Mouse (Mus musculus): Measurements from ENCODE around the gene Eif2b3.

Gene Eif2b3

GRCm38 (mm10) chr4:117019206-117020134 is at the start of gene Eif2b3:
TSS of gene Eif2b3 (plus strand) at chr4:117019402.
- peak; percentile 91 for DNase-seq (ENCODE audit: low read depth, low spot score)

GRCm38 (mm10) chr4:116976503-116976902 is 42.7 kb upstream of the Eif2b3 start:
- DNase-seq (ENCODE audit: low read depth, low spot score), result no peak

- DNase-seq (ENCODE audit: low read depth, low spot score), result no peak
Measured at GRCm38 (mm10) chr4:116985681-116986080, 33.5 kb upstream of the Eif2b3 start.

- DNase-seq (ENCODE audit: low read depth, low spot score), result peak; percentile 43
Measured at GRCm38 (mm10) chr4:116986400-116987121, 32.6 kb upstream of the Eif2b3 start.

GRCm38 (mm10) chr4:116987122-116987456 is 32.1 kb upstream of the Eif2b3 start:
- no peak for DNase-seq (ENCODE audit: low read depth, low spot score)

GRCm38 (mm10) chr4:116989731-116990130 is 29.5 kb upstream of the Eif2b3 start:
- no peak for DNase-seq (ENCODE audit: low read depth, low spot score)

- DNase-seq (ENCODE audit: low read depth, low spot score), result peak; percentile 81
Measured at GRCm38 (mm10) chr4:116991366-116991765, 27.8 kb upstream of the Eif2b3 start.

- DNase-seq (ENCODE audit: low read depth, low spot score), result peak; percentile 94
Measured at GRCm38 (mm10) chr4:116993672-116994621, 25.3 kb upstream of the Eif2b3 start, which contains the start of gene Urod. TSS of gene Urod (minus strand) at chr4:116994413.

GRCm38 (mm10) chr4:116995131-116995797 is 23.9 kb upstream of the Eif2b3 start, which contains the start of gene Hectd3:
TSS of gene Hectd3 (plus strand) at chr4:116995317.
- peak; percentile 65 for DNase-seq (ENCODE audit: low read depth, low spot score)

- DNase-seq (ENCODE audit: low read depth, low spot score), result peak; percentile 37
Measured at GRCm38 (mm10) chr4:116995798-116996135, 23.4 kb upstream of the Eif2b3 start.

- no peak for DNase-seq (ENCODE audit: low read depth, low spot score)
Measured at GRCm38 (mm10) chr4:116999513-117000154, 19.6 kb upstream of the Eif2b3 start.

- DNase-seq (ENCODE audit: low read depth, low spot score), result no peak
Measured at GRCm38 (mm10) chr4:117001957-117002356, 17.2 kb upstream of the Eif2b3 start.

- DNase-seq (ENCODE audit: low read depth, low spot score), result peak; percentile 78
Measured at GRCm38 (mm10) chr4:117002543-117003521, 16.4 kb upstream of the Eif2b3 start.

- DNase-seq (ENCODE audit: low read depth, low spot score), result no peak
Measured at GRCm38 (mm10) chr4:117004649-117005048, 14.6 kb upstream of the Eif2b3 start.

GRCm38 (mm10) chr4:117005611-117006400 is 13.4 kb upstream of the Eif2b3 start:
- DNase-seq (ENCODE audit: low read depth, low spot score), result no peak

GRCm38 (mm10) chr4:117007058-117007457 is 12.1 kb upstream of the Eif2b3 start:
- no peak for DNase-seq (ENCODE audit: low read depth, low spot score)

GRCm38 (mm10) chr4:117010231-117010630 is 9.0 kb upstream of the Eif2b3 start:
- DNase-seq (ENCODE audit: low read depth, low spot score), result no peak

- DNase-seq (ENCODE audit: low read depth, low spot score), result no peak
Measured at GRCm38 (mm10) chr4:117013596-117013995, 5.6 kb upstream of the Eif2b3 start.
